Mouse (Mus musculus) heart, adult 2 months (tissue): Measurements from ENCODE around the gene Zfp575.

Source experiments
- CTCF ChIP-seq: fragments of 200-600 bp; IDR thresholded peaks from 2 replicates; pipeline ENCODE4 v1.8.1; 2022; ENCODE audit warnings: antibody characterized with exemption, mild to moderate bottlenecking, moderate library complexity
- EP300 ChIP-seq: fragments of 200-500 bp; IDR thresholded peaks from 2 replicates; pipeline ENCODE4 v1.6.1; 2011; ENCODE audit warnings: low read depth, low read length, control low read depth; ENCODE audit not compliant: insufficient read depth
- POLR2A ChIP-seq: fragments of 200-500 bp; IDR thresholded peaks from 2 replicates; pipeline ENCODE4 v1.6.1; 2011; ENCODE audit warnings: mild to moderate bottlenecking, low read depth, low read length, control low read depth; ENCODE audit not compliant: insufficient read depth

- TF ChIP-seq CTCF (no peak), EP300 (no peak), POLR2A (no peak)
Observed at GRCm38 (mm10) chr7:24592163-24592562, 4.7 kb upstream of the Zfp575 start.
